Mouse (Mus musculus): Measurements from ENCODE around the gene Prdm16.

- no peak for TF ChIP-seq POLR2A (IDR thresholded peaks at IDR 0.05; ENCODE audit: insufficient read length, low read depth)
- TF ChIP-seq MAX (IDR thresholded peaks at IDR 0.05; ENCODE audit: low read depth) = no peak
- TF ChIP-seq MYOG (IDR thresholded peaks at IDR 0.05; ENCODE audit: control insufficient read depth in 1 of 3, insufficient read depth in 1 of 3, insufficient read length in 2 of 3, low read depth in 2 of 3) = no peak
- TF ChIP-seq MYOD1 (IDR thresholded peaks at IDR 0.05; ENCODE audit: control insufficient read depth in 1 of 3, insufficient read length in 2 of 3, low read depth in 2 of 3) = no peak
- TF ChIP-seq POLR2AphosphoS2 (IDR thresholded peaks at IDR 0.05; ENCODE audit: insufficient read length, low read depth) = no peak
- no peak for TF ChIP-seq USF1 (IDR thresholded peaks at IDR 0.05; ENCODE audit: low read depth)
- TF ChIP-seq TCF12 (IDR thresholded peaks at IDR 0.05; ENCODE audit: insufficient read depth, poor library complexity, severe bottlenecking) = no peak
- TF ChIP-seq TCF3 (IDR thresholded peaks at IDR 0.05; ENCODE audit: insufficient read length, low read depth) = no peak
These were observed 226.8 kb downstream of the Prdm16 start for GRCm38 (mm10) chr4:154409841-154410240.

Measured in myocyte (in vitro differentiated cells).